In the genomic region with DNA sequence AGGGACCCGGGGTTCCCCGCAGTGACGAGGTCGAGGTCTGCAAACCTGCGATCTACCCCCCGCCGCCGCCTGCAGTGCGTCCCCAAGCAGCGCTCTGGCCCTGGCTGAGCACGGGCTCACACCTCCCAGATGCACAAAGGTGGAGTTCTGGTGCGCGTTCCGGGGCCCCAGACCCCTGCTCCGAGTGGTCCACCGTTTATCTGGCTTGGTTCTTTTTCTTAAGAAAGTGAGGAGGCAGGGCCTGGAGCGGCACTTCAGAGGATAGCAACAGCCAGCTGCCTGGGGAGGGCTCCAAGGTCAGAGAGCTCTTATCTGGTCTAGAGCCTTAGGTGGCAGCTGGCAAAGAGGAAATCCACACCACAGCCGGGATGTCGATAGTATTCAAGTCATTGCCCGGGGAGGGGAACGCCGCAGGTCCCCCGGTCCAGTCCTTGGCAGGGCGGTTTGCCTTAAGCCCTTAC, we compare ENCODE assay signal across 8 mouse cellular contexts. TPM values are rescaled to one million over a fixed set of nuclear protein-coding genes. Genes with fewer than 3 reads are reported as not detected.
DNase-seq lines count a peak whose midpoint lies in the region; ATAC-seq and TF ChIP-seq lines count a peak whose summit lies in the region.

No protein-coding gene starts in this region.

- peak overlapping the region; percentile 96 for H3K4me2 ChIP-seq in heart, embryonic 14.5 days (ENCODE audit: low read length)
- H3K4me2 ChIP-seq in forebrain, postnatal 0 days (ENCODE audit: low read depth): peak overlapping the region; percentile 97
- H3K4me2 ChIP-seq in liver, embryonic 15.5 days: peak overlapping the region; percentile 57

- no peak for ATAC-seq in heart, embryonic 14.5 days (ENCODE audit: insufficient number of reproducible peaks, insufficient read depth, low FRiP score, low read depth)
- peak; percentile 17 for ATAC-seq in forebrain, postnatal 0 days
- ATAC-seq in liver, embryonic 15.5 days (ENCODE audit: insufficient read depth): no peak
- no peak for ATAC-seq in frontal cortex, adult (ENCODE audit: low TSS enrichment)

- no peaks in the 10 kb centered on the region for H3K9me3 ChIP-seq in heart, embryonic 14.5 days (ENCODE audit: control insufficient read depth, low read length)
- H3K9me3 ChIP-seq in forebrain, postnatal 0 days (ENCODE audit: low read length): no peaks in the 10 kb centered on the region
- no peaks in the 10 kb centered on the region for H3K9me3 ChIP-seq in liver, embryonic 15.5 days (replicated peaks)

- no peak for DNase-seq in heart, adult 8-10 months (ENCODE audit: low spot score)
- DNase-seq in R1 (ENCODE audit: low read depth, low spot score): peak; percentile 54
- DNase-seq in forebrain, postnatal 0 days: peak; percentile 28
- no peak for DNase-seq in right cerebral cortex, adult 2 months (ENCODE audit: low spot score in 2 of 2)
- DNase-seq in right cerebral cortex, postnatal 14 days: no peak

- H3K4me3 ChIP-seq in heart, embryonic 14.5 days (ENCODE audit: control insufficient read depth in 1 of 2, insufficient read depth in 1 of 2, low read depth in 1 of 2, low read length in 2 of 2): peak overlapping the region; percentile 38 to 47
- H3K4me3 ChIP-seq in forebrain, postnatal 0 days (ENCODE audit: low read depth, low read length): peak overlapping the region; percentile 49
- peak overlapping the region; percentile 25 for H3K4me3 ChIP-seq in liver, embryonic 15.5 days (replicated peaks)

- H3K27ac ChIP-seq in heart, embryonic 14.5 days (replicated peaks in 1 of 2; ENCODE audit: control insufficient read depth in 1 of 2, insufficient read depth in 1 of 2, low read depth in 2 of 2, low read length in 2 of 2): no peak overlapping the region
- peak overlapping the region; percentile 69 for H3K27ac ChIP-seq in forebrain, postnatal 0 days (ENCODE audit: low read depth, low read length)
- H3K27ac ChIP-seq in liver, embryonic 15.5 days (replicated peaks): no peak overlapping the region

- H3K4me1 ChIP-seq in heart, embryonic 14.5 days (ENCODE audit: control insufficient read depth in 2 of 2, insufficient read depth in 2 of 2, low read length in 2 of 2): peaks cover 6 to 29% of the 10 kb centered on the region in 2 experiments; a peak in 3 of 4 replicates
- H3K4me1 ChIP-seq in forebrain, postnatal 0 days (ENCODE audit: insufficient read depth): peaks cover 22% of the 10 kb centered on the region
- H3K4me1 ChIP-seq in liver, embryonic 15.5 days (replicated peaks): peaks cover 13% of the 10 kb centered on the region

- peaks cover 82% of the 10 kb centered on the region for H3K27me3 ChIP-seq in heart, embryonic 14.5 days (ENCODE audit: control insufficient read depth, insufficient read depth, low read length)
- no peaks in the 10 kb centered on the region for H3K27me3 ChIP-seq in forebrain, postnatal 0 days (ENCODE audit: insufficient read depth, low read length)
- H3K27me3 ChIP-seq in liver, embryonic 15.5 days: peaks cover 88% of the 10 kb centered on the region

- no peaks in the 10 kb centered on the region for H3K36me3 ChIP-seq in heart, embryonic 14.5 days (ENCODE audit: control insufficient read depth, insufficient read depth, low read length)
- H3K36me3 ChIP-seq in forebrain, postnatal 0 days (ENCODE audit: insufficient read depth): no peaks in the 10 kb centered on the region
- no peaks in the 10 kb centered on the region for H3K36me3 ChIP-seq in liver, embryonic 15.5 days (replicated peaks)

- peak overlapping the region; percentile 67 for H3K9ac ChIP-seq in heart, embryonic 14.5 days (ENCODE audit: low read length)
- peak overlapping the region; percentile 64 for H3K9ac ChIP-seq in forebrain, postnatal 0 days
- H3K9ac ChIP-seq in liver, embryonic 15.5 days: no peak overlapping the region

- TF ChIP-seq CTCF in forebrain, postnatal 0 days (IDR thresholded peaks at IDR 0.05; ENCODE audit: low read depth): no peak

- under 1% methylated on average over 24 of the region's 24 CpGs for WGBS in heart, embryonic 14.5 days
- 1% methylated on average over 24 of the region's 24 CpGs for whole genome bisulfite sequencing in forebrain, postnatal 0 days
- under 1% methylated on average over 24 of the region's 24 CpGs for WGBS in liver, embryonic 15.5 days (ENCODE audit: insufficient replicate concordance)

RNA-seq across cellular contexts. Expression of a gene that starts 32.3 kb away (rescaled TPM):
- polyA plus RNA-seq in heart, embryonic 14.5 days (2014; fragmentation: Nextera tagmentation; extraction: Ambion mirVana): not detected in 2 replicates
- not detected for total RNA-seq in heart, adult 8-10 months (2022)
- 7.4 and 8.5 TPM in 2 replicates for total RNA-seq in forebrain, postnatal 0 days (2014; rRNA removed)
- polyA plus RNA-seq in forebrain, postnatal 0 days (2015; fragmentation: Nextera tagmentation; extraction: Ambion mirVana): 3.7 and 4.3 TPM in 2 replicates
- not detected in 2 replicates for polyA plus RNA-seq in liver, embryonic 15.5 days (2015; fragmentation: Nextera tagmentation; extraction: Ambion mirVana)

RNA-seq across cellular contexts. Expression of a gene that starts 52.7 kb away (rescaled TPM):
- 0.09 and 0.22 TPM in 2 replicates for polyA plus RNA-seq in heart, embryonic 14.5 days (2014; fragmentation: Nextera tagmentation; extraction: Ambion mirVana)
- 1 to 10 TPM; 1.2 to 4.2 (median 2.3) TPM for total RNA-seq in heart, adult 8-10 months (2022)
- total RNA-seq in forebrain, postnatal 0 days (2014; rRNA removed): 0.92 and 2.2 TPM in 2 replicates
- polyA plus RNA-seq in forebrain, postnatal 0 days (2015; fragmentation: Nextera tagmentation; extraction: Ambion mirVana): 2.0 TPM in 2 replicates
- polyA plus RNA-seq in liver, embryonic 15.5 days (2015; fragmentation: Nextera tagmentation; extraction: Ambion mirVana): 1.1 and 1.3 TPM in 2 replicates

RNA-seq across cellular contexts. Expression of a gene that starts 56.3 kb away (rescaled TPM):
- 5.7 and 6.1 TPM in 2 replicates for polyA plus RNA-seq in heart, embryonic 14.5 days (2014; fragmentation: Nextera tagmentation; extraction: Ambion mirVana)
- total RNA-seq in heart, adult 8-10 months (2022): 10 to 100 TPM; 19.5 to 33.1 (median 28.9) TPM
- 18.4 and 27.3 TPM in 2 replicates for total RNA-seq in forebrain, postnatal 0 days (2014; rRNA removed)
- polyA plus RNA-seq in forebrain, postnatal 0 days (2015; fragmentation: Nextera tagmentation; extraction: Ambion mirVana): 11.9 and 16.4 TPM in 2 replicates
- polyA plus RNA-seq in liver, embryonic 15.5 days (2015; fragmentation: Nextera tagmentation; extraction: Ambion mirVana): 11.1 and 11.6 TPM in 2 replicates

Comparison
In these comparisons a context has a peak if more than half of its experiments do, and no peak if none do; other contexts are left out.
1. DNase-seq: peak in R1 (single experiment) and forebrain, postnatal 0 days (single experiment); none in heart, adult 8-10 months (single experiment), right cerebral cortex, adult 2 months (0 of 2) and right cerebral cortex, postnatal 14 days (single experiment).
2. Peak in every context shown above with its lines, with median percentiles within 50 percentile points of each other: H3K4me2 ChIP-seq and H3K4me3 ChIP-seq.